Mouse (Mus musculus) kidney, embryonic 14.5 days (tissue): ENCODE measurements around the gene Prr5l. TPM values are rescaled to one million over a fixed set of nuclear protein-coding genes. Genes with fewer than 3 reads are reported as not detected.

ENCODE experiments used
- ATAC-seq: fragments of 200-750 bp; cut with Nextera tagmentation; 2 replicates; pipeline ENCODE4 v1.8.0; 2017; ENCODE audit warnings: moderate number of reproducible peaks, mild to moderate bottlenecking, moderate TSS enrichment, moderate library complexity; ENCODE audit not compliant: low FRiP score, low TSS enrichment
- H3K27ac ChIP-seq: fragments of 300-500 bp; sonication (generic); 2 replicates; pipeline ENCODE4 v1.5.1; 2014; ENCODE audit warnings: low read depth, mild to moderate bottlenecking, low read length, moderate library complexity, mixed read lengths
- H3K27me3 ChIP-seq: fragments of 300-500 bp; sonication (generic); 2 replicates; pipeline ENCODE4 v1.6.1; 2014; ENCODE audit warnings: mild to moderate bottlenecking, low read length; ENCODE audit not compliant: control insufficient read depth, insufficient read depth
- H3K36me3 ChIP-seq: fragments of 300-500 bp; sonication (generic); 2 replicates; pipeline ENCODE4 v1.6.1; 2014; ENCODE audit warnings: low read length, mixed read lengths; ENCODE audit not compliant: control insufficient read depth, insufficient read depth
- H3K4me1 ChIP-seq: fragments of 300-500 bp; sonication (generic); 2 replicates; pipeline ENCODE4 v1.6.1; 2014; ENCODE audit warnings: low read length, mixed read lengths; ENCODE audit not compliant: control insufficient read depth, insufficient read depth
- H3K4me2 ChIP-seq: fragments of 300-500 bp; sonication (generic); replicated peaks from 2 replicates; pipeline ENCODE4 v1.6.1; 2014; ENCODE audit warnings: low read depth, mild to moderate bottlenecking, low read length
- H3K4me3 ChIP-seq: fragments of 300-500 bp; sonication (generic); 2 replicates; pipeline ENCODE4 v1.5.1; 2014; ENCODE audit warnings: mild to moderate bottlenecking, low read length
- H3K9ac ChIP-seq: fragments of 300-500 bp; sonication (generic); 2 replicates; pipeline ENCODE4 v1.6.1; 2014; ENCODE audit warnings: low read depth, mild to moderate bottlenecking, low read length, moderate library complexity
- H3K9me3 ChIP-seq: fragments of 300-500 bp; sonication (generic); 2 replicates; pipeline ENCODE4 v1.6.1; 2016; ENCODE audit warnings: low read length; ENCODE audit not compliant: control insufficient read depth
- WGBS: fragments of 180-500 bp; shearing (Covaris S2); extraction: QIAGEN DNeasy Blood & Tissue Kit; methylation state at CpG from one replicate; pipeline ENCODE4 v1.1.7; 2014; 5-methylcytosine and 5-hydroxymethylcytosine counted together
- polyA plus RNA-seq: library from polyadenylated mRNA; unstranded; fragments of >200 nt; fragmentation: Nextera tagmentation; extraction: Ambion mirVana; gene quantifications from 2 replicates; pipeline ENCODE4 v1.2.1, GENCODE M21; 2014

Gene Prr5l
- polyA plus RNA-seq, 1 experiment from 2014 or later = 56.8 TPM

- Histone ChIP-seq H3K9ac (no peak overlapping the region), H3K4me1 (0 out of 2 replicates have a peak, but pooled peaks cover 4% of the 10 kb centered on the region), H3K27ac (no peak overlapping the region), H3K4me2 (no peak overlapping the region), H3K27me3 (no peaks in the 10 kb centered on the region), H3K4me3 (no peak overlapping the region), H3K9me3 (no peaks in the 10 kb centered on the region), H3K36me3 (no peaks in the 10 kb centered on the region)
- WGBS = 93% methylated on average over 3 of the region's 3 CpGs
- no peak for ATAC-seq
These were observed 21.8 kb downstream of the Prr5l start for GRCm38 (mm10) chr2:101860920-101861485.

GRCm38 (mm10) chr2:101856174-101856573 is 26.7 kb downstream of the Prr5l start:
- 77% methylated on average over 9 of the region's 9 CpGs for WGBS
- H3K4me2 ChIP-seq = no peak overlapping the region
- no peaks in the 10 kb centered on the region for H3K36me3 ChIP-seq
- ATAC-seq = no peak
- H3K4me3 ChIP-seq = no peak overlapping the region
- H3K9ac ChIP-seq = no peak overlapping the region
- H3K27ac ChIP-seq = no peak overlapping the region
- H3K9me3 ChIP-seq = no peaks in the 10 kb centered on the region
- no peaks in the 10 kb centered on the region for H3K27me3 ChIP-seq
- no peaks in the 10 kb centered on the region for H3K4me1 ChIP-seq

GRCm38 (mm10) chr2:101854792-101855191 is 28.0 kb downstream of the Prr5l start:
- ATAC-seq = no peak
- Histone ChIP-seq H3K36me3 (no peaks in the 10 kb centered on the region), H3K27ac (no peak overlapping the region), H3K9me3 (no peaks in the 10 kb centered on the region), H3K4me3 (no peak overlapping the region), H3K4me1 (no peaks in the 10 kb centered on the region), H3K27me3 (no peaks in the 10 kb centered on the region), H3K4me2 (no peak overlapping the region), H3K9ac (no peak overlapping the region)
- WGBS = 81% methylated on average over 7 of the region's 7 CpGs

GRCm38 (mm10) chr2:101842756-101843155 is 40.1 kb downstream of the Prr5l start:
- ATAC-seq = no peak
- Histone ChIP-seq H3K9ac (no peak overlapping the region), H3K4me3 (no peak overlapping the region), H3K36me3 (no peaks in the 10 kb centered on the region), H3K9me3 (no peaks in the 10 kb centered on the region), H3K4me2 (no peak overlapping the region), H3K27me3 (no peaks in the 10 kb centered on the region), H3K4me1 (no peaks in the 10 kb centered on the region), H3K27ac (no peak overlapping the region)
- WGBS = 57% methylated on average over 7 of the region's 7 CpGs

GRCm38 (mm10) chr2:101834816-101835523 is 47.9 kb downstream of the Prr5l start:
- 81% methylated on average over 9 of the region's 9 CpGs for WGBS
- Histone ChIP-seq H3K27ac (no peak overlapping the region), H3K4me2 (no peak overlapping the region), H3K4me3 (no peak overlapping the region), H3K27me3 (no peaks in the 10 kb centered on the region), H3K9me3 (no peaks in the 10 kb centered on the region), H3K36me3 (no peaks in the 10 kb centered on the region), H3K4me1 (peaks cover 9% of the 10 kb centered on the region), H3K9ac (no peak overlapping the region)
- no peak for ATAC-seq

- Histone ChIP-seq H3K4me1 (peaks cover 16% of the 10 kb centered on the region), H3K27me3 (no peaks in the 10 kb centered on the region), H3K36me3 (no peaks in the 10 kb centered on the region), H3K9ac (no peak overlapping the region), H3K9me3 (no peaks in the 10 kb centered on the region), H3K4me3 (no peak overlapping the region), H3K27ac (no peak overlapping the region), H3K4me2 (no peak overlapping the region)
- ATAC-seq = no peak
- WGBS = 80% methylated on average over 9 of the region's 9 CpGs
These were observed 50.5 kb downstream of the Prr5l start for GRCm38 (mm10) chr2:101832361-101832760.

GRCm38 (mm10) chr2:101831851-101832250 is 51.0 kb downstream of the Prr5l start:
- Histone ChIP-seq H3K27me3 (no peaks in the 10 kb centered on the region), H3K4me3 (no peak overlapping the region), H3K4me2 (no peak overlapping the region), H3K27ac (no peak overlapping the region), H3K9ac (no peak overlapping the region), H3K36me3 (no peaks in the 10 kb centered on the region), H3K4me1 (peaks cover 19% of the 10 kb centered on the region), H3K9me3 (no peaks in the 10 kb centered on the region)
- WGBS = 89% methylated on average over 5 of the region's 5 CpGs
- no peak for ATAC-seq

- no peak overlapping the region for H3K9ac ChIP-seq
- H3K4me1 ChIP-seq = peaks cover 25% of the 10 kb centered on the region
- no peak for ATAC-seq
- H3K4me2 ChIP-seq = no peak overlapping the region
- no peaks in the 10 kb centered on the region for H3K9me3 ChIP-seq
- no peaks in the 10 kb centered on the region for H3K27me3 ChIP-seq
- no peaks in the 10 kb centered on the region for H3K36me3 ChIP-seq
- no peak overlapping the region for H3K4me3 ChIP-seq
- peak overlapping the region; percentile 20; the same call in 1 of the 2 replicates for H3K27ac ChIP-seq
- 44% methylated on average over 9 of the region's 9 CpGs for WGBS
These were observed 52.5 kb downstream of the Prr5l start for GRCm38 (mm10) chr2:101830186-101830915.

- Histone ChIP-seq H3K9me3 (no peaks in the 10 kb centered on the region), H3K36me3 (no peaks in the 10 kb centered on the region), H3K4me1 (peaks cover 27% of the 10 kb centered on the region), H3K27me3 (no peaks in the 10 kb centered on the region), H3K4me3 (no peak overlapping the region), H3K27ac (peak overlapping the region; percentile 8; the same call in 1 of the 2 replicates), H3K4me2 (no peak overlapping the region), H3K9ac (no peak overlapping the region)
- 63% methylated on average over 4 of the region's 4 CpGs for WGBS
- ATAC-seq = no peak
These were observed 53.8 kb downstream of the Prr5l start for GRCm38 (mm10) chr2:101829013-101829412.
